Mouse (Mus musculus): ENCODE measurements around the gene Zan.

DNA sequence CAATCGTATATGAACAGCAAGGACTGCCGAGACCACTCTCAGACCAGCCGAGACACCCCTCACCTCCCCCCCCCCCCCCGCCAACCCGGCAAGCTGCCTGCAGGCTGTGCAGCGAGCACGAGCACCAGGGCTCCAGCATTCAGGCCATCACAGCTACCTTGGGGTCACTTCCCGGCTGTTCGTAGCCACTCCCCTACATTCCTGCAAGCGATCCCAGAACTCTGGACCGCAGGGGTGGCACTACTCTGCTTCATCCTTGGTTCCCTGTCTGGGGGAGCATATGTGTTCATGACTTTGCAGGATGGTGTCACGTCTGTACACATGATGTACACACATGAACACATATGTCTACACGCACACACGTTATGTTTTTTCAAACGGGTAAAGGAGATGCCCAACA is 99.3 kb downstream of the Zan start:
- TF ChIP-seq CTCF (IDR thresholded peaks at IDR 0.05; ENCODE audit: insufficient read depth, low read depth, low read length) (no peak), POLR2A (IDR thresholded peaks at IDR 0.05; ENCODE audit: insufficient read depth, low read depth, low read length) (no peak)
